Mouse (Mus musculus): Measurements from ENCODE around the gene Ppih. TPM values are rescaled to one million over a fixed set of nuclear protein-coding genes. Genes with fewer than 3 reads are reported as not detected.

The Ppih gene
- 30.0 and 36.2 TPM in 2 replicates for polyA plus RNA-seq (2015; fragmentation: Nextera tagmentation; extraction: Ambion mirVana)

GRCm38 (mm10) chr4:119320131-119320830 lies at the start of gene Ppih:
TSS of gene Ppih (minus strand) at chr4:119320546.

GRCm38 (mm10) chr4:119294415-119295133 lies 25.8 kb downstream of the Ppih start, which contains the start of gene Ybx1:
TSS of gene Ybx1 (minus strand) at chr4:119294604.

GRCm38 (mm10) chr4:119255351-119255750 lies 65.0 kb downstream of the Ppih start, which contains the start of gene Cldn19:
TSS of gene Cldn19 (plus strand) at chr4:119255414.

Other genes with a start within 250 kb of the Ppih start
- 62.8 and 74.3 TPM in 2 replicates for gene Slc2a1, start 211.8 kb downstream of the Ppih start, polyA plus RNA-seq (2015; fragmentation: Nextera tagmentation; extraction: Ambion mirVana)
- gene Zfp691, start 146.4 kb downstream of the Ppih start, polyA plus RNA-seq (2015; fragmentation: Nextera tagmentation; extraction: Ambion mirVana): 3.7 and 3.8 TPM in 2 replicates
- gene Ermap, start 130.5 kb downstream of the Ppih start, polyA plus RNA-seq (2015; fragmentation: Nextera tagmentation; extraction: Ambion mirVana): 0.35 and 0.92 TPM in 2 replicates
- gene Svbp, start 125.2 kb downstream of the Ppih start, polyA plus RNA-seq (2015; fragmentation: Nextera tagmentation; extraction: Ambion mirVana): 117 and 125 TPM in 2 replicates
- gene Tmem269, start 102.3 kb downstream of the Ppih start, polyA plus RNA-seq (2015; fragmentation: Nextera tagmentation; extraction: Ambion mirVana): 0.10 TPM in 1 of 2 replicates, not detected in the other
- gene AU022252, start 87.8 kb downstream of the Ppih start, polyA plus RNA-seq (2015; fragmentation: Nextera tagmentation; extraction: Ambion mirVana): 16.0 and 19.9 TPM in 2 replicates
- gene P3h1, start 87.6 kb downstream of the Ppih start, polyA plus RNA-seq (2015; fragmentation: Nextera tagmentation; extraction: Ambion mirVana): 28.1 and 33.4 TPM in 2 replicates
- not detected in 2 replicates for gene Cldn19, start 65.1 kb downstream of the Ppih start, polyA plus RNA-seq (2015; fragmentation: Nextera tagmentation; extraction: Ambion mirVana)
- 336 and 370 TPM in 2 replicates for gene Ybx1, start 25.9 kb downstream of the Ppih start, polyA plus RNA-seq (2015; fragmentation: Nextera tagmentation; extraction: Ambion mirVana)
- 0.59 and 1.2 TPM in 2 replicates for gene Ccdc30, start 95.0 kb upstream of the Ppih start, polyA plus RNA-seq (2015; fragmentation: Nextera tagmentation; extraction: Ambion mirVana)
- gene Ppcs, start 101.9 kb upstream of the Ppih start, polyA plus RNA-seq (2015; fragmentation: Nextera tagmentation; extraction: Ambion mirVana): 32.6 and 34.9 TPM in 2 replicates
- gene Zmynd12, start 102.3 kb upstream of the Ppih start, polyA plus RNA-seq (2015; fragmentation: Nextera tagmentation; extraction: Ambion mirVana): 0.30 and 0.36 TPM in 2 replicates
- 0.07 and 0.23 TPM in 2 replicates for gene Rimkla, start 172.1 kb upstream of the Ppih start, polyA plus RNA-seq (2015; fragmentation: Nextera tagmentation; extraction: Ambion mirVana)
- 12.3 and 13.2 TPM in 2 replicates for gene Foxj3, start 216.5 kb upstream of the Ppih start, polyA plus RNA-seq (2015; fragmentation: Nextera tagmentation; extraction: Ambion mirVana)
- 2.8 and 3.9 TPM in 2 replicates for gene Frg2f1, start 219.0 kb upstream of the Ppih start, polyA plus RNA-seq (2015; fragmentation: Nextera tagmentation; extraction: Ambion mirVana)